Mouse (Mus musculus): ENCODE measurements around the gene Thegl.
"Not testable (repeated sequence)": the region's sequence is repeated elsewhere in the genome, so short reads cannot be mapped to it uniquely, and the experiment has no call there.

Gene Thegl

DNA sequence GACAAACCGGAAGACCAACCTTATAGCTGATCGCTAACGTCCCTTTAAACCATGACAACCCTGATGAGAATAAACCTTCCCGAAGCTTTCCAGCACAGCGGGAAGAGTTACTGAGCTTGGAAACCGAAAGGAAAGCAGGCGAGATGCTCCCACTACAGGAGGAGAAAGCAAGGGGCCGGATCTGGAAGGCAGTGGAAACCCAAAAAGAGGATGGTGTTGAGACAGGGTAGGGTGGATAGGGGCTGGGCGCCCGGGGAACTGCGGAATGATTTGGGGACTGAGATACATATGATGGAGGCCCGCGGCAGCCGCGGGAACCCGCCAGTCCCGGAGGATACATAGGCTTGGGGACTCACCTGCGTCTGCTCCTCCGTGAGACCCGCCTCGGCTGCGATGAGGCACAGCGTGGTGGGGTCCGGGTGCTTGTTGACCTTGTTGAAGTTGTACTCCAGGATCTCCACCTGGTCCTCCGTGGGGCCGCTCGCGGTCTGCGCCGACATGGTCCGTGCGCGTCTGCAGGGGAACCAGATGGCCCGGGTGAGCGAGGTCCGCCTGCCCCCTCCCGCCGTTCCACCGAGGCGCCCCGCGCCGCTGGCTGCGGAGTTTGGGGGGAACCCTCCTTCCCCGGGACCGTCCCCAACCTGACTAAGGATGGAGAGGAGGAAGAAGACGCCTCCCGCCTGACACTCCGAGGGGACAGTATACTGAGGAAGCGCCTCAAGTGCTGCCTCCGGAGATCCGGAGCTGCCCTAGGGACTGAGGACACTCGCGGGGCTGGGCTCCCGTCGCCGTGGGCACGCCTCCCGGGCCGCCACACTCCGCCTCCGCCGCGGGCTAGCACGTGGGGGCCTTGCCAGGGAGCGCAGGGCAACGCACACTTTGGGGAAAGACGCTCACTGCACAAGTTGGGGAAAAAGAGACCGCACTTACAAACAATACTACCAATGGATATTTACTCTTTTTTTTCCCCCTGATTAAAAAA, 79.0 kb downstream of the Thegl start:
- DNase-seq (ENCODE audit: low read depth, low spot score): peak; percentile 45

DNA sequence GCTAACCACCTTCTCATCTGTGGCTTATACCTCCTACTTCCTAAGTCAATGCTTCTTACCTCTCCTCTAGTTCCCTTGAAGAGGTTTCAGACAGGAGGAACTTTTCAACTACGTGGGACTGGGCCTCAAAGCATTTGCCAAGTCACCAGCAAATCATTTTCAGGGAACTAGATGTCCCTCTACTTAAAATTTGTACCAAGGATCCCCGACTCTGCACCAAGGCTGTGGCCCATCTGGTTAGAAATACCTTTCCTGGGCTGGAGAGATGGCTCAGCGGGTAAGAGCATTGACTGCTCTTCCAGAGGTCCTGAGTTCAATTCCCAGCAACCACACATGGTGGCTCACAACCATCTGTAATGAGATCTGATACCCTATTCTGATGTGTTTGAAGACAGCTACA, 80.4 kb downstream of the Thegl start:
- not testable (repeated sequence) for DNase-seq (ENCODE audit: low read depth, low spot score)

- no peak for DNase-seq (ENCODE audit: low read depth, low spot score)
These were observed 81.9 kb downstream of the Thegl start for GRCm38 (mm10) chr5:77097686-77098085.

GRCm38 (mm10) chr5:77098874-77099273, 83.1 kb downstream of the Thegl start:
- no peak for DNase-seq (ENCODE audit: low read depth, low spot score)

DNA sequence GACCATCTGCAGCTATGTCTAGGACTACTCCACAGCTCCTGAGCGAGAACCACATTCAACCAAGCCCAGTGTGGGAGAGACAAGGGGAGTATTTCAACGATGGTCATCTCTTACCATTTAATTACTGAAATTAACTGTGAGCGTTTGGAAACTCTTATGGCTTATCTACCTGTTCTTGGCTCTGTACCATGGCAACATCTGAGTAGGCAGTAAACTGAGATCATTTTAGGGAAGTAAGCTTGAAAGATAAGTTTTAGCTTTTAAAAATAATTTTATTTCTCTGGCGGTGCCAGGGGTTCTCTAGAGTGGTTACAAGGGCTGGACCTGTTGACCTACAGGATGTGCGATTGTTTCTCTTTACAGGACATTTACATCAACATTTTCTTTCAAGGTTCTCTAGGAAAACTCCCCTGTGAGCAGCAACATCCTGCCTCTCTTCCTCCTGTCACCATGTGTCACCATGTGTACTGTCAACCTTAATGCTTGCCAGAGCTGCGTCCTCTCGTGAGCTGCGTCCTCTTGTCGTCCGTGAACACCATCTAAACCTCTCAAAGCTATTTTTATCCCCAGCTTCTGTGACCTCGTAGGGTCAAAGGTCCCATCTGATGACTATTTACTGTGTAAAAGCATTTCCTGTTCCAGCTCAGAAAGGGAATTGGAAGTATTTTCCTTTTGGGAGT, 83.6 kb downstream of the Thegl start:
- no peak for DNase-seq (ENCODE audit: low read depth, low spot score)

GRCm38 (mm10) chr5:77099997-77100380, 84.2 kb downstream of the Thegl start:
- no peak for DNase-seq (ENCODE audit: low read depth, low spot score)

DNA sequence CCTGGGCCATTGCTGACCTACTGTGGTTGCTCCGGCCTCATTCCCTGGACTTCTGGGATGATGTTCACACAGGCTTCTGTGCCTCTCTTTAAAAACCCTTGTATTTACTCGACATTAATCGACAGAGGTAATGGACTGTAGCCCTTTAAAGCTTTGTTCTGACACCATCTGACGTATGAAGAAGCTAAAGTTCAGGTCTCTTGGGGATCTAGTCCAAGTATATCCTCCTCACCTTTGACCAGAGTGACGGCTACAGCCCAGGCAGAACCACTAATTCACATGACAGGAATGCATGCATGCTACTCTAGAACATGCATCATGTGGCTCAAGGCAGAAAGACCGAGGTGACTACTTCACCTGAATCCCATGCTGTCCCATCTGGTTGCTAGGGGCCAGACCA, 84.9 kb downstream of the Thegl start:
- no peak for DNase-seq (ENCODE audit: low read depth, low spot score)

DNA sequence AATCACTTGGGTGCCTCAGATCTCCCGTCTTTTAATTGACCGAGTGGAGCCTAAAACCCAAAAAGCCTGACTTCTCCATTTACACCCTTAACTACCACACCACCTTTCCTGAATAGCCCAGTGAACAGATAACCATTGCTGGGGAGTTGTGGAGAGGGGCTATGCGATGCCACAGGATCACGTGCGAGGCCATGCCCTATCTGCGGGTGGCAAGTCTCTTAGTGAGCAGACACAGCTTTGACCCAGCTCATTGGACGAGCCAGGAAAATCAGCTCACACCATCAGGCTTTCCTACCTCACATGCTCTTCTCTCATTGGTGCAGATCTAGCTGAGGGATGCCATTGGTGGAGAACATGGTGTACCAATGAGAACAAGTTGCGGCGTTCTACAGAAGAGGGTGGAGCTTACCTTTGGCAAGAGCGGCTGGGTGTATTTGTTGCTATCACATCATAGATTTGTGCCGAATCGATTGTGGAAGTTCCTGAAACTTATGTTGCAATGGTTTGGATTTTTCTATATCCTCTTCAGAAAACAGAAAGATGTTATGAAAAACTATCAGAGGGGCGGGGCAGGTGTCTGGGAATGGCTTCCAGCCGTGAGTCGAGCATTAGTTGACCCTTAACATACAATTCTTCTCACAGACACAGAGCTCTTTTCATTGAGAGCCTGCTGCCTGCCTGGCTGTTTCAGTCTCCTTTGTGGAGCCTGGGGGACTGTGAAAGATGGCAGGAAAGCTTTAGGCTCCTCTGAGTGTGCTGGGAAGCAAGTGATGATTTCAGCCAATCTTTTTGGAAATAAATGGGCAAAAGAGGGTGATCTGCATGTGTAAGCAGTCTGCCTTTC, 86.9 kb downstream of the Thegl start:
- no peak for DNase-seq (ENCODE audit: low read depth, low spot score)

DNA sequence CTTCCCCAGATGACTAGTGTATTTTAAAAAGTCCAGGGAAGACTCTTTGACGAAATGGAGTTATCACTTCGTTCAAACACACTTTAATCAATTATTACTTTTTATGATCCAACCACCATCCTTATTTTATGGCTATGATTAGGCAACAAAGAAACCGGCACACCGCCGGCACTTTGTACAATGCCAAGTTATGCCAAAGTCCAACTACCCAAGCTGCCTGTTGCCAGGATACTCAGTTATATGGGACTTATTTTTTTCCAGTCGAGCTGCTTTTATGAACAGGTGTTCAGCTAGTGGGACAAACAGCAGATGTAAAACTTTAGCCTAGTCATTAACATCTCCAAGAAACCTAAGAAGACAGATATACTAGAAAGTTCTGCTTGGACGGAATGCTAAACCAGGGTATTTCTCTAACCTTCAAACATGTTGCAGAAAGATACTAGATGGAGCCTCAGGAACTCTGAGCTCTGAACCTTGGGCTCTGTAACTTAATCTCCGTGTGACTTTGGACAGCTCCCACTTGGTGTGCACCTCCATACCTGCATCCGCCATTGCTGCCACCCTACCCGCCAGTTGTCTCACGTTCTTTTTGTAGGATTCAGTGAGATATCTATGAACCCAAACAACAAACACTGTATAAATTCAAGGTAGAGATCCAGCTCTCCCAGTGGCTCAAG, 91.5 kb downstream of the Thegl start:
- DNase-seq (ENCODE audit: low read depth, low spot score): no peak

GRCm38 (mm10) chr5:77108806-77109205, 93.0 kb downstream of the Thegl start:
- DNase-seq (ENCODE audit: low read depth, low spot score): no peak

GRCm38 (mm10) chr5:77109814-77110213, 94.0 kb downstream of the Thegl start:
- DNase-seq (ENCODE audit: low read depth, low spot score): no peak

Measured in mesoderm, embryonic 11.5 days (tissue).